Comparison of ENCODE assay signal across 10 mouse cellular contexts in genomic region chr7:107210126-107210576, GRCm38 (mm10). TPM values are rescaled to one million over a fixed set of nuclear protein-coding genes. Genes with fewer than 3 reads are reported as not detected.
DNase-seq lines count a peak whose midpoint lies in the region; ATAC-seq and TF ChIP-seq lines count a peak whose summit lies in the region.
"Had no signal": no experiment of that assay in that cellular context is flagged by ENCODE, and none has a peak within 500 bp of the region (broad histone marks: within the 10 kb centered on the region; RNA-seq: fewer than 3 reads in every experiment).

No protein-coding gene starts in this region.

- no peak for DNase-seq in heart, adult 18-20 months
- DNase-seq in embryonic facial prominence, embryonic 14.5 days (ENCODE audit: low spot score), result no peak
- no peak for DNase-seq in midbrain, postnatal 0 days (ENCODE audit: low spot score)
- DNase-seq in cerebellum, adult 18-20 months, result no peak
- DNase-seq in thymus, postnatal 25 days, result no peak

- peak overlapping the region; percentile 44 for H3K4me2 ChIP-seq in heart, embryonic 11.5 days
- peak overlapping the region; percentile 20; the same call in 1 of the 2 replicates for H3K4me2 ChIP-seq in embryonic facial prominence, embryonic 14.5 days (ENCODE audit: low read depth, low read length)
- peak overlapping the region; percentile 41 for H3K4me2 ChIP-seq in intestine, postnatal 0 days (replicated peaks; ENCODE audit: low read depth)
- H3K4me2 ChIP-seq in midbrain, postnatal 0 days (ENCODE audit: low read depth, low read length, poor library complexity, severe bottlenecking), result no peak overlapping the region

- H3K4me3 ChIP-seq in heart, embryonic 11.5 days (ENCODE audit: low read depth, low read length), result peak overlapping the region; percentile 23
- peak overlapping the region; percentile 22 for H3K4me3 ChIP-seq in embryonic facial prominence, embryonic 14.5 days (ENCODE audit: low read depth, low read length)
- H3K4me3 ChIP-seq in intestine, postnatal 0 days (ENCODE audit: low read depth, low read length), result peak overlapping the region; percentile 20
- H3K4me3 ChIP-seq in midbrain, postnatal 0 days (ENCODE audit: low read depth, low read length), result peak overlapping the region; percentile 23
- H3K4me3 ChIP-seq: erythroblast, embryonic 14.5 days; megakaryocyte, embryonic 14.5 days had no signal

- H3K36me3 ChIP-seq in heart, embryonic 11.5 days (ENCODE audit: control insufficient read depth, insufficient read depth, low read length), result no peaks in the 10 kb centered on the region
- H3K36me3 ChIP-seq in embryonic facial prominence, embryonic 14.5 days (ENCODE audit: control insufficient read depth, insufficient read depth, low read length), result no peaks in the 10 kb centered on the region
- H3K36me3 ChIP-seq in intestine, postnatal 0 days (ENCODE audit: control insufficient read depth, insufficient read depth), result no peaks in the 10 kb centered on the region
- no peaks in the 10 kb centered on the region for H3K36me3 ChIP-seq in midbrain, postnatal 0 days (ENCODE audit: insufficient read depth, low read length)

- no peak overlapping the region for H3K27ac ChIP-seq in heart, embryonic 11.5 days (ENCODE audit: low read depth, low read length)
- H3K27ac ChIP-seq in embryonic facial prominence, embryonic 14.5 days (replicated peaks; ENCODE audit: low read depth, low read length), result no peak overlapping the region
- no peak overlapping the region for H3K27ac ChIP-seq in intestine, postnatal 0 days (ENCODE audit: low read depth, low read length)
- no peak overlapping the region for H3K27ac ChIP-seq in midbrain, postnatal 0 days (ENCODE audit: low read depth, low read length)

- no peak overlapping the region for H3K9ac ChIP-seq in heart, embryonic 11.5 days (ENCODE audit: low read depth, low read length)
- H3K9ac ChIP-seq in embryonic facial prominence, embryonic 14.5 days (ENCODE audit: low read depth, low read length), result no peak overlapping the region
- no peak overlapping the region for H3K9ac ChIP-seq in intestine, postnatal 0 days (ENCODE audit: low read depth, low read length)
- no peak overlapping the region for H3K9ac ChIP-seq in midbrain, postnatal 0 days (replicated peaks; ENCODE audit: low read length, poor library complexity, severe bottlenecking)

- no peak for TF ChIP-seq CTCF in intestine, postnatal 0 days (IDR thresholded peaks at IDR 0.05; ENCODE audit: low read depth)
- no peak for TF ChIP-seq CTCF in midbrain, postnatal 0 days (IDR thresholded peaks at IDR 0.05)

- no peak for ATAC-seq in heart, embryonic 11.5 days (replicated peaks; ENCODE audit: insufficient number of reproducible peaks, low FRiP score, low TSS enrichment)
- ATAC-seq in embryonic facial prominence, embryonic 14.5 days (ENCODE audit: low read depth), result no peak
- ATAC-seq in intestine, postnatal 0 days, result no peak
- ATAC-seq in midbrain, postnatal 0 days (ENCODE audit: low FRiP score), result peak; percentile 38; the same call in 1 of the 2 replicates
- ATAC-seq in megakaryocyte-erythroid progenitor cell, adult 5-6 weeks (replicated peaks; ENCODE audit: low FRiP score, low TSS enrichment, poor library complexity, severe bottlenecking), result no peak

- 15% methylated on average over 56 of the region's 77 CpGs for WGBS in heart, embryonic 11.5 days (ENCODE audit: insufficient replicate concordance)
- 32% methylated on average over 54 of the region's 77 CpGs for WGBS in embryonic facial prominence, embryonic 14.5 days
- 23% methylated on average over 73 of the region's 77 CpGs for WGBS in intestine, postnatal 0 days
- 34% methylated on average over 62 of the region's 77 CpGs for WGBS in midbrain, postnatal 0 days

- peaks cover 38% of the 10 kb centered on the region for H3K27me3 ChIP-seq in heart, embryonic 11.5 days (ENCODE audit: control insufficient read depth, insufficient read depth, low read length)
- H3K27me3 ChIP-seq in embryonic facial prominence, embryonic 14.5 days (replicated peaks; ENCODE audit: control insufficient read depth, insufficient read depth, low read length), result peaks cover 46% of the 10 kb centered on the region
- peaks cover 34% of the 10 kb centered on the region for H3K27me3 ChIP-seq in intestine, postnatal 0 days (replicated peaks; ENCODE audit: control insufficient read depth, insufficient read depth, low read length)
- peaks cover 26% of the 10 kb centered on the region for H3K27me3 ChIP-seq in midbrain, postnatal 0 days (ENCODE audit: insufficient read depth, low read length)

- H3K9me3 ChIP-seq in heart, embryonic 11.5 days (replicated peaks; ENCODE audit: control insufficient read depth, low read length), result peaks cover 10% of the 10 kb centered on the region
- H3K9me3 ChIP-seq in embryonic facial prominence, embryonic 14.5 days (ENCODE audit: control insufficient read depth, low read length), result peaks cover 13% of the 10 kb centered on the region
- H3K9me3 ChIP-seq in intestine, postnatal 0 days (ENCODE audit: control insufficient read depth), result peaks cover 8% of the 10 kb centered on the region; the same call in 1 of the 2 replicates
- H3K9me3 ChIP-seq in midbrain, postnatal 0 days (ENCODE audit: low read length), result peaks cover 16% of the 10 kb centered on the region

- no peaks in the 10 kb centered on the region for H3K4me1 ChIP-seq in heart, embryonic 11.5 days (ENCODE audit: control insufficient read depth, insufficient read depth, low read length)
- no peaks in the 10 kb centered on the region for H3K4me1 ChIP-seq in embryonic facial prominence, embryonic 14.5 days (ENCODE audit: control insufficient read depth, insufficient read depth, low read length)
- no peaks in the 10 kb centered on the region for H3K4me1 ChIP-seq in intestine, postnatal 0 days (replicated peaks; ENCODE audit: control insufficient read depth, insufficient read depth, low read length)
- H3K4me1 ChIP-seq in midbrain, postnatal 0 days (ENCODE audit: insufficient read depth, low read length), result no peaks in the 10 kb centered on the region
- H3K4me1 ChIP-seq: megakaryocyte, embryonic 14.5 days had no signal

RNA-seq across cellular contexts. Expression of gene Rbmxl2, which starts 0.9 kb away (rescaled TPM):
- not detected in 2 replicates for polyA plus RNA-seq in heart, embryonic 11.5 days (2014; fragmentation: Nextera tagmentation; extraction: Ambion mirVana)
- not detected for total RNA-seq in heart, adult 18-20 months (2021)
- polyA plus RNA-seq in embryonic facial prominence, embryonic 14.5 days (2014; fragmentation: Nextera tagmentation; extraction: Ambion mirVana), result not detected in 2 replicates
- polyA plus RNA-seq in intestine, postnatal 0 days (2015; fragmentation: Nextera tagmentation; extraction: Ambion mirVana), result not detected in 2 replicates
- total RNA-seq in midbrain, postnatal 0 days (2014; rRNA removed), result not detected in 2 replicates
- polyA plus RNA-seq in midbrain, postnatal 0 days (2015; fragmentation: Nextera tagmentation; extraction: Ambion mirVana), result not detected in 2 replicates
- not detected in 2 replicates for total RNA-seq in megakaryocyte-erythroid progenitor cell, adult 5-6 weeks (2014; fragmentation: Nextera tagmentation)
- total RNA-seq in megakaryocyte-erythroid progenitor cell, adult 5-6 weeks (2017), result not detected in 2 replicates
- polyA plus RNA-seq: erythroblast, embryonic 14.5 days had no signal

RNA-seq across cellular contexts. Expression of gene Nlrp14, which starts 43.4 kb away (rescaled TPM):
- polyA plus RNA-seq in heart, embryonic 11.5 days (2014; fragmentation: Nextera tagmentation; extraction: Ambion mirVana), result not detected in 2 replicates
- total RNA-seq in heart, adult 18-20 months (2021), result not detected
- polyA plus RNA-seq in embryonic facial prominence, embryonic 14.5 days (2014; fragmentation: Nextera tagmentation; extraction: Ambion mirVana), result not detected in 2 replicates
- not detected in 2 replicates for polyA plus RNA-seq in intestine, postnatal 0 days (2015; fragmentation: Nextera tagmentation; extraction: Ambion mirVana)
- not detected in 2 replicates for total RNA-seq in midbrain, postnatal 0 days (2014; rRNA removed)
- not detected in 2 replicates for polyA plus RNA-seq in midbrain, postnatal 0 days (2015; fragmentation: Nextera tagmentation; extraction: Ambion mirVana)
- total RNA-seq in megakaryocyte-erythroid progenitor cell, adult 5-6 weeks (2014; fragmentation: Nextera tagmentation), result not detected in 2 replicates
- not detected in 2 replicates for total RNA-seq in megakaryocyte-erythroid progenitor cell, adult 5-6 weeks (2017)
- polyA plus RNA-seq: erythroblast, embryonic 14.5 days had no signal
